Mouse (Mus musculus) CD4-positive, CD25-positive, alpha-beta regulatory T cell, adult 9 weeks (primary cell): Measurements from ENCODE around the gene Lpcat2b. TPM values are rescaled to one million over a fixed set of nuclear protein-coding genes. Genes with fewer than 3 reads are reported as not detected.

Experiments
- polyA plus RNA-seq: library from polyadenylated mRNA; unstranded; fragments of 100-300 nt; shearing (Covaris generic); gene quantifications from one replicate; pipeline ENCODE4 v1.2.1, GENCODE M21; 2017

Lpcat2b gene
- not detected for polyA plus RNA-seq

DNA sequence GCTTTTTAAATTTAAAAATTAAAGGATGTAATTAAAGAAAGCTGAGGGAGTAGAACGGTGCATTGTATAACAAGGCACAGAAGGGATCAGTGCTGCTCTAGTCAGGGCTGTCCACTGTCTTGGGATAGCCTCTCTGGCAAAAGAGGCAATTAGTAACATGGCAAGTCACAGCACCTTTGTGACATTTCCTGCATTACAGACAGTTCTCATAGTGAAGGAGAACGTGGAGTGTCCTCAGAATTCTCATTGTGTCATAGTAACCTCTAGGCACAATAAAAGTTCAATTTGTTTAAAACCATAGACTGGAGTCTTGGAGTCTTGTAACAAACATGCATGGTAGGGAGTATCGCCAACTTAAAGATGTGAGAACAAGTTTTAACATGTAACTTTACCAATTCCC, at the start of gene Lpcat2b:
Gene Lpcat2b (plus strand): TSS at position 301 of the 400 bp plus-strand sequence.

DNA sequence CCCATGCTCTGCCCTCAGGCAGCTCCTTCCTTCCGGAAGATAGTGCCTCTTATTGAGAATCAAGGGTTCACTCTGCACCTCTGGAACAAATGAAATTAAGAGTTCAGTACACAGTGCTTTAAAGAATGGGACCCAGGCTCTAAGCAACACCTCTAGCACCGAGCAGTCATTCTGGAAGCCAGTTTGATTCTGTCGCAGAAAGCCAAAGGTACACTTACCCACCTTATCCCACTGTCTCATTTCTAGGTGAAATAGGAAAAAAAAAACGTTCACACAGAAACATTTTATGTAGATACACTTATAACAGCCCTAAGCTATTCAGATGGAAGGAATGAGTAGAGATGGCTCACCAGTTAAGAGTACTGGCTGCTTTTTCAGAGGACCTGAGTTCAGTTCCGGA, 28.9 kb upstream of the Lpcat2b start, which contains the start of gene Ephx4:
Gene Ephx4 (plus strand): TSS at position 301 of the 400 bp plus-strand sequence.

DNA sequence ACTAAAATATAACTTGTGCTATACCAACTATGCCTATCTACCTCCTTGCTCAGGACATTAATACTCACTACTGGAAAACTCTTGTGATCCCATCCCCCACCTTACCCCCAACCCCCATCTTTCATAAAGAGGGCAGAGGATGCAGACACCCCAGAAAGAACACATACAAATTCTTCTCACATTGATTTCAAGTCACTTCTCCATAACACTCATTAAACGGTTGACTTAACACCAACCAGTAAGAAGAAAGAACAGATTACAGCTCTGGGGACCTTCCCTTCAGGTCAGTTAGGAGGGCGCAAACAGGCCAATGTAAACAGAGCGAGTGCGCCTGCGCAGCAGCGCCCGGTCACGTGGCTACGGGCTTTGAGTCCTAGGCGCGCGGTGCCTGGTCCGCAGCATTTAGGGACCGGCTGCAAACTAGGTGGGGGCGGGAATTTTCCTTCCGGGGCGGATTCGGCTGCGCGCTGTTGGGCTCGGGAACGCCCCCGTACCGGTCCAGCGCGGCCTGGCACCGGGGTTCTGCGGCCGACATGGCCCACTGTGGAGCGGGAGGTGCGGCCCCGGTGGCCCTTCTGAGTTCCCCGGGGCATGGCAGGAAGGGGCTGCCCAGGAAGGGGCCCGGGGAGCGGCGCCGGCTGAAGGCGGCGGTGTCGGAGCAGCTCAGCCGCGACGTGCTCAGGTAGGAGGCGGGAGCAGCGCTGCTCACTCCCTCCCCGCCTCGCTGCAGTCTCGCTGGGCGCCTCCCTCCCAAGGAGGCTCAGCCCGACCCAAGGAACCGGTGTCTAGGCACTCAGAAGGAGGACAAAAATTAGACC, 6.3 kb downstream of the Lpcat2b start, which contains the start of gene Btbd8:
Gene Btbd8 (plus strand): TSS at position 534 of the 818 bp plus-strand sequence.

Other genes with a start within 250 kb of the Lpcat2b start
- 14.0 TPM for gene Tgfbr3, start 141.9 kb upstream of the Lpcat2b start, polyA plus RNA-seq
- 0.66 TPM for gene Brdt, start 100.4 kb upstream of the Lpcat2b start, polyA plus RNA-seq
- 1.2 TPM for gene Ephx4, start 28.8 kb upstream of the Lpcat2b start, polyA plus RNA-seq
- gene Btbd8, start 6.4 kb downstream of the Lpcat2b start, polyA plus RNA-seq: 9.7 TPM
- 0.47 TPM for gene Gm42669, start 76.1 kb downstream of the Lpcat2b start, polyA plus RNA-seq
- gene 1700028K03Rik, start 103.2 kb downstream of the Lpcat2b start, polyA plus RNA-seq: 0.10 TPM
- 39.3 TPM for gene Rpap2, start 165.8 kb downstream of the Lpcat2b start, polyA plus RNA-seq
- gene Glmn, start 166.3 kb downstream of the Lpcat2b start, polyA plus RNA-seq: 24.5 TPM